Mouse (Mus musculus): ENCODE data around the gene Baz1b. TPM values are rescaled to one million over a fixed set of nuclear protein-coding genes. Genes with fewer than 3 reads are reported as not detected.
"Not testable (repeated sequence)": the region's sequence is repeated elsewhere in the genome, so short reads cannot be mapped to it uniquely, and the experiment has no call there.

Baz1b gene
- polyA plus RNA-seq, 1 experiment from 2014 or later: 68.1 TPM

GRCm38 (mm10) chr5:135202763-135203162, 15.7 kb downstream of the Baz1b start:
- no peak for ATAC-seq (ENCODE audit: low FRiP score, low read depth)
- Histone ChIP-seq H3K27me3 (no peaks in the 10 kb centered on the region), H3K9ac (replicated peaks) (no peak overlapping the region), H3K9me3 (no peaks in the 10 kb centered on the region), H3K4me2 (replicated peaks) (no peak overlapping the region), H3K4me1 (no peaks in the 10 kb centered on the region), H3K4me3 (no peak overlapping the region), H3K36me3 (peaks cover 81% of the 10 kb centered on the region), H3K27ac (replicated peaks) (no peak overlapping the region)
- WGBS: 88% methylated on average over 3 of the region's 3 CpGs

DNA sequence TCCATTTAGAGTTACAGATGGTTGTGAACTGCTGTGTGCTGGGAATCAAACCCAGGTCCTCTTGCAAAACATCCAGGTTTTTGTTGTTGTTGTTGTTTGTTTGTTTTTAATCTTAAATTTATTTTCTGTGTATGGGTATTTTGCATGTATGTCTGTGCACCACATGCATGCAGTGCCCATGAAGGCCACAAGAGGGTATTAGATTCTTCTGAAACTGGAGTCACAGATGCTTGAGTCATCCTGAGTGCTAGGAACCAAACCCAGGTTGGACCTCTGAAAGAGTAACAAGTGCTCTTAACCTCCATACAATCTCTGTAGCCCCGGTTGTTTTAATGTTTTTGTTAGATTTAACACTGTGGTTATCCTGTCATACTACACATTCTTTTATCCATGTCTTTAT, 21.1 kb downstream of the Baz1b start:
- peaks cover 86% of the 10 kb centered on the region for H3K36me3 ChIP-seq
- no peaks in the 10 kb centered on the region for H3K27me3 ChIP-seq
- no peaks in the 10 kb centered on the region for H3K4me1 ChIP-seq
- H3K9me3 ChIP-seq: 0 out of 2 replicates have a peak, but pooled peaks cover 2% of the 10 kb centered on the region
- H3K4me2 ChIP-seq (replicated peaks): no peak overlapping the region
- H3K9ac ChIP-seq (replicated peaks): no peak overlapping the region
- ATAC-seq (ENCODE audit: low FRiP score, low read depth): no peak
- WGBS: 96% methylated on average over 1 of the region's 1 CpGs
- H3K27ac ChIP-seq (replicated peaks): no peak overlapping the region
- H3K4me3 ChIP-seq: no peak overlapping the region

DNA sequence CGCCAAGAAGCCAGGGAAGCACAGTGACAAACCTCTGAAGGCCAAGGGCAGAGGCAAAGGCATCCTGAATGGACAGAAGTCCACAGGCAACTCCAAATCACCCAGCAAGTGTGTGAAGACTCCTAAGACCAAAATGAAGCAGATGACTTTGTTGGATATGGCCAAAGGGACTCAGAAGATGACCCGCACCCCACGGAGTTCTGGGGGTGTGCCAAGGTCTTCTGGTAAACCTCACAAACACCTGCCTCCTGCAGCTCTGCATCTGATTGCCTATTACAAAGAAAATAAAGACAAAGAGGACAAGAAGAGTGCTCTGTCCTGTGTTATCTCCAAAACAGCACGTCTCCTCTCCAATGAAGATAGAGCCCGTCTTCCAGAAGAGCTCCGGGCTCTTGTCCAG, 29.8 kb downstream of the Baz1b start:
- no peak overlapping the region for H3K4me3 ChIP-seq
- 95% methylated on average over 6 of the region's 6 CpGs for WGBS
- peaks cover 96% of the 10 kb centered on the region for H3K36me3 ChIP-seq
- no peak overlapping the region for H3K4me2 ChIP-seq (replicated peaks)
- H3K4me1 ChIP-seq: no peaks in the 10 kb centered on the region
- H3K9me3 ChIP-seq: no peaks in the 10 kb centered on the region
- ATAC-seq (ENCODE audit: low FRiP score, low read depth): no peak
- H3K27ac ChIP-seq (replicated peaks): no peak overlapping the region
- H3K9ac ChIP-seq (replicated peaks): no peak overlapping the region
- no peaks in the 10 kb centered on the region for H3K27me3 ChIP-seq

DNA sequence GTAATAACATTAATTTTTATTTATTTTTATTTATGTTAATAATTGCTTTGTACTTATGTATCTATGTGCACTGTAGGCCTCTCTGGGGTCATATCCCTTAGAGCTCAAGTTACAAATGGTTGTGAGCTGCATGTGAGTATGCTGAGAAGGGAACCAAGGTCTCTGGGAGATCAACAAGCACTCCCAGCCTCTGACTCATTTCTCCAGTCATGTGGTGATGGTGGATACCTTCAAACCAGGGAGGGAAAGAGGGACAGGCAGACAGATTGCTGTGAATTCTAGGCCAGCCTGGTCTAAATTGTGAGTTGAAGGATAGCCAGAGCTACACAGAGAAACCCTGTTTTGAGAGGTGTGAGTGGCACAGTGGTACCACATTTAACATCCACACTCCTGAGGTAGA, 33.9 kb downstream of the Baz1b start:
- no peak overlapping the region for H3K4me3 ChIP-seq
- H3K36me3 ChIP-seq: peaks cover 91% of the 10 kb centered on the region
- no peak overlapping the region for H3K4me2 ChIP-seq (replicated peaks)

DNA sequence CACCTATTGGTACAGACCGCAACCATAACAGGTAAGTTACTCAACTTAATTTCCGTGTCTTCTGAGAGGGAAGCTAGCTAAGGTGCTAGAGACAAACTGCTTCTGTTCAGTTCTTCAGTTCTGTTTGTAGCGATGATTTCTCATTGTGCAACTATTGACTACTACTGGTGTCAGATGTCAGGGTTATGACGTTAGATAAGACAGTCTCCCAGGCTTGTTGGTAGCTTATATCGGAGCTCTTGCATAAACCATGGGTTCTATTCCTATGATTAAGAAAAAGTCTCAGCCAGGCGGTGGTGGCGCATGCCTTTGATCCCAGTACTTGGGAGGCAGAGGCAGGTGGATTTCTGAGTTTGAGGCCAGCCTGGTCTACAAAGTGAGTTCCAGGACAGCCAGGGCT, 35.0 kb downstream of the Baz1b start:
- Histone ChIP-seq H3K27me3 (no peaks in the 10 kb centered on the region), H3K36me3 (peaks cover 88% of the 10 kb centered on the region), H3K27ac (replicated peaks) (no peak overlapping the region), H3K4me2 (replicated peaks) (no peak overlapping the region), H3K9me3 (no peaks in the 10 kb centered on the region), H3K4me3 (no peak overlapping the region), H3K9ac (replicated peaks) (no peak overlapping the region), H3K4me1 (no peaks in the 10 kb centered on the region)
- ATAC-seq (ENCODE audit: low FRiP score, low read depth): no peak
- WGBS: 94% methylated on average over 7 of the region's 7 CpGs

More for the DNA sequence above, 33.9 kb downstream of the Baz1b start:
- H3K27ac ChIP-seq (replicated peaks): no peak overlapping the region
- no peaks in the 10 kb centered on the region for H3K9me3 ChIP-seq
- H3K4me1 ChIP-seq: no peaks in the 10 kb centered on the region
- no peak overlapping the region for H3K9ac ChIP-seq (replicated peaks)
- ATAC-seq (ENCODE audit: low FRiP score, low read depth): no peak
- H3K27me3 ChIP-seq: no peaks in the 10 kb centered on the region

DNA sequence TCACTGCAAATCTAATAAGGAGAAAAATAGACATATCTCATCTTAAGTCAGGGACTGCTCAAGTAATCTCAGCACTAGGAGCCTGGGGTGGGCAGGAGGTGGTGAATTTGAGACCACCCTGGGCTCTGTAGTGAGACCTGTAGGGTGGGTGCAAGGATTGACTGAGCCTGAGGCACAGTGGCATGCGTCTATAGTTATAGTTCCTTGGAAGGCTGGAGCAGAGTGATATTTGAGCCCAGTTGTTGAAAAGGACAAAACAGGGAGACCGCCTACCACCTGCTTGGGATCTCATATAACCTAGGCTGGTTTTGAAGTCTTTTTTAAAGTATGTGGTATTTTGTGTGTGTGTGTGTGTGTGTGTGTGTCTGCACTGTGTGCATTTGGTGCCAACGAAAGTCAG, 37.1 kb downstream of the Baz1b start:
- Histone ChIP-seq H3K4me1 (no peaks in the 10 kb centered on the region), H3K36me3 (peaks cover 87% of the 10 kb centered on the region), H3K9me3 (no peaks in the 10 kb centered on the region), H3K4me3 (no peak overlapping the region), H3K27me3 (no peaks in the 10 kb centered on the region), H3K4me2 (replicated peaks) (no peak overlapping the region), H3K27ac (replicated peaks) (no peak overlapping the region), H3K9ac (replicated peaks) (no peak overlapping the region)
- 94% methylated on average over 3 of the region's 3 CpGs for WGBS
- ATAC-seq (ENCODE audit: low FRiP score, low read depth): no peak

- not testable (repeated sequence) for H3K9ac ChIP-seq (replicated peaks); ATAC-seq (ENCODE audit: low FRiP score, low read depth); H3K27me3 ChIP-seq; H3K4me1 ChIP-seq; H3K4me3 ChIP-seq; H3K27ac ChIP-seq (replicated peaks); H3K4me2 ChIP-seq (replicated peaks); H3K9me3 ChIP-seq
- WGBS: 98% methylated on average over 4 of the region's 4 CpGs
- H3K36me3 ChIP-seq: peaks cover 86% of the 10 kb centered on the region
Observed at GRCm38 (mm10) chr5:135225879-135226278, 38.8 kb downstream of the Baz1b start.

DNA sequence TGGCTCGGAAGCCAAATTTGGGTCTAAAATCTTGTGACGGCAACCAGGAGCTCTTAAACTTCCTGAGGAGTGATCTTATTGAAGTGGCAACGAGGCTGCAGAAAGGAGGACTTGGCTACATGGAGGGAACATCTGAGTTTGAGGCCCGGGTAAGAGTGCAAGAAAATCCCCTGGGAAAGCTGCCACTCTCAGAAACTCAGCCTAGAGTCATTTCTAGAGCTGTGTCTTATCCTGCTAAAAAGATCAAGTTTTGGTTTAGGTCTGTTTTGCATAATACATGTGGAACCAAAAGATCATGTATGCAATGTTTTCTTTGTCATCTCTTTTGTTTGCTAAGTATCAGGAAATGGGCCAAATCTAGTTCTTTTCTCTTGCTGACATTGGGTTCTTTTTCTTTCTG, 43.1 kb downstream of the Baz1b start:
- 89% methylated on average over 4 of the region's 4 CpGs for WGBS
- Histone ChIP-seq H3K4me2 (replicated peaks) (no peak overlapping the region), H3K9me3 (no peaks in the 10 kb centered on the region), H3K4me1 (no peaks in the 10 kb centered on the region), H3K27ac (replicated peaks) (no peak overlapping the region), H3K27me3 (no peaks in the 10 kb centered on the region), H3K4me3 (no peak overlapping the region), H3K9ac (replicated peaks) (no peak overlapping the region), H3K36me3 (peaks cover 90% of the 10 kb centered on the region)
- no peak for ATAC-seq (ENCODE audit: low FRiP score, low read depth)

- Histone ChIP-seq H3K4me1 (no peaks in the 10 kb centered on the region), H3K27ac (replicated peaks) (no peak overlapping the region), H3K9ac (replicated peaks) (no peak overlapping the region), H3K27me3 (no peaks in the 10 kb centered on the region), H3K9me3 (no peaks in the 10 kb centered on the region), H3K4me2 (replicated peaks) (no peak overlapping the region), H3K4me3 (no peak overlapping the region), H3K36me3 (peaks cover 96% of the 10 kb centered on the region)
- ATAC-seq (ENCODE audit: low FRiP score, low read depth): no peak
- WGBS: 95% methylated on average over 8 of the region's 8 CpGs
Observed at GRCm38 (mm10) chr5:135233166-135233920, 46.3 kb downstream of the Baz1b start.

DNA sequence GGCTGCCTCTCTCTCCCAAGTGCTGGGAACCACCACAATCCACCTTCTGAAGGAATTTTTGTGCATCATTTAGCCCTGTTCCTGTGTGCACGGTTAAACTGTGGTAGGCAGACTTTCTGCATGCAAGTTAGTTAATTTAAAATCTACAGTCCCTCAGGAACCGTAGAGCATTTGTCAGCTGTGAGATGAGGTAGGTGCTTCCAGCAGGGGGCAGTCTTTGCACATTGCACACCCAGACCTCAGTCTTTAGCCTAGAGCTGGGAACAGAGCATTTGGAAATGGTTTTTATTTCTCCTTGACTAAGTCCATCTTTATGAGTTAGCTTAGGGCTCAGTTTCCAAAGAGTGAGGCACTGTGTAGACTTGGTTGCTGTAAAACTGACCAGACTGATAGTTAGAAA, 49.5 kb downstream of the Baz1b start:
- Histone ChIP-seq H3K27ac (replicated peaks) (no peak overlapping the region), H3K9me3 (no peaks in the 10 kb centered on the region), H3K9ac (replicated peaks) (no peak overlapping the region), H3K27me3 (no peaks in the 10 kb centered on the region), H3K4me1 (no peaks in the 10 kb centered on the region), H3K36me3 (peaks cover 99% of the 10 kb centered on the region), H3K4me2 (replicated peaks) (no peak overlapping the region), H3K4me3 (no peak overlapping the region)
- 49% methylated on average over 2 of the region's 2 CpGs for WGBS
- ATAC-seq (ENCODE audit: low FRiP score, low read depth): no peak

DNA sequence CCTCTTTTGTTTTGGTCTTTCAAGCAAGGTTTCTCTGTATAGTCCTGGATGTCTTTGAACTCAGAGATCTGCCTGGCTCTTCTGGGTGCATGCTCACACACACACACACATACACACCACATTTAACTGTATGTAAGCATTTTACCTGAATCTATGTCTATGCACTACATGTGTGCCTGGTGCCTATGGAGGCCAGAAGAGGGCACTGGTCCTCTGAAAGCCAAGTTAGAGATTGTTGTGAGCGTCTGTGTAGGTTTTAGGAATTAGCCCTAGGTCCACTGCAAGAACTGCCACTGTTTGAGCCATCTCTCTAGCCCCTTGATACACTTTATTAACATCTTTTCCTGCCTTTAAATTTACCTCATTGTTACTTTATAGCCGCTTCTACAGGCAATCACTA, 51.8 kb downstream of the Baz1b start:
- no peak for ATAC-seq (ENCODE audit: low FRiP score, low read depth)
- Histone ChIP-seq H3K4me3 (no peak overlapping the region), H3K9ac (replicated peaks) (no peak overlapping the region), H3K4me2 (replicated peaks) (no peak overlapping the region), H3K27me3 (no peaks in the 10 kb centered on the region), H3K4me1 (no peaks in the 10 kb centered on the region), H3K27ac (replicated peaks) (no peak overlapping the region), H3K9me3 (no peaks in the 10 kb centered on the region), H3K36me3 (peaks cover 99% of the 10 kb centered on the region)
- 81% methylated on average over 2 of the region's 2 CpGs for WGBS

GRCm38 (mm10) chr5:135241474-135241873, 54.4 kb downstream of the Baz1b start:
- H3K9ac ChIP-seq (replicated peaks): no peak overlapping the region
- no peak overlapping the region for H3K27ac ChIP-seq (replicated peaks)
- ATAC-seq (ENCODE audit: low FRiP score, low read depth): no peak
- no peak overlapping the region for H3K4me3 ChIP-seq
- peaks cover 100% of the 10 kb centered on the region for H3K36me3 ChIP-seq
- peaks cover 4% of the 10 kb centered on the region; the same call in 1 of the 2 replicates for H3K4me1 ChIP-seq
- 57% methylated on average over 1 of the region's 1 CpGs for WGBS
- H3K9me3 ChIP-seq: no peaks in the 10 kb centered on the region
- no peak overlapping the region for H3K4me2 ChIP-seq (replicated peaks)
- H3K27me3 ChIP-seq: no peaks in the 10 kb centered on the region

GRCm38 (mm10) chr5:135242136-135242535, 55.1 kb downstream of the Baz1b start:
- Histone ChIP-seq H3K36me3 (peaks cover 94% of the 10 kb centered on the region), H3K27me3 (no peaks in the 10 kb centered on the region)
- 85% methylated on average over 12 of the region's 12 CpGs for WGBS

More at GRCm38 (mm10) chr5:135242136-135242535, 55.1 kb downstream of the Baz1b start:
- no peak for ATAC-seq (ENCODE audit: low FRiP score, low read depth)
- Histone ChIP-seq H3K4me3 (no peak overlapping the region), H3K9ac (replicated peaks) (no peak overlapping the region), H3K4me2 (replicated peaks) (no peak overlapping the region), H3K4me1 (peaks cover 10% of the 10 kb centered on the region; the same call in 1 of the 2 replicates), H3K27ac (replicated peaks) (no peak overlapping the region), H3K9me3 (no peaks in the 10 kb centered on the region)

Measured in midbrain, embryonic 12.5 days (tissue).